Mouse (Mus musculus): ENCODE data around the gene Tmem184b. TPM values are rescaled to one million over a fixed set of nuclear protein-coding genes. Genes with fewer than 3 reads are reported as not detected.

The Tmem184b gene
- total and polyA plus RNA-seq, 3 experiments = 1.9 to 13.8 (median 11.3) TPM

GRCm38 (mm10) chr15:79406564-79406963, 3.2 kb upstream of the Tmem184b start:
- ATAC-seq (ENCODE audit: extremely low read depth, insufficient number of reproducible peaks, low FRiP score, poor library complexity, severe bottlenecking) (no peak), DNase-seq (ENCODE audit: low spot score) (no peak)
- Histone ChIP-seq H3K4me1 (ENCODE audit: insufficient read depth, low read depth, low read length) (peaks cover 31% of the 10 kb centered on the region), H3K4me3 (ENCODE audit: low read depth, low read length) (no peak overlapping the region), H3K36me3 (replicated peaks) (no peaks in the 10 kb centered on the region), H3K27me3 (ENCODE audit: insufficient read depth, low read length) (peaks cover 58% of the 10 kb centered on the region), H3K9me3 (replicated peaks) (no peaks in the 10 kb centered on the region)
- TF ChIP-seq GATA1 (IDR thresholded peaks at IDR 0.05; ENCODE audit: borderline replicate concordance, low read length) (no peak), POLR2AphosphoS5 (IDR thresholded peaks at IDR 0.05; ENCODE audit: insufficient replicate concordance, low read depth, low read length) (no peak), GATA2 (IDR thresholded peaks at IDR 0.05; ENCODE audit: borderline replicate concordance, low read depth, low read length) (no peak), CTCF (IDR thresholded peaks at IDR 0.05; ENCODE audit: low read depth, low read length) (no peak), TAL1 (conservative IDR thresholded peaks at IDR 0.05; ENCODE audit: low read depth, low read length) (no peak)

- peaks cover 36% of the 10 kb centered on the region for H3K4me1 ChIP-seq (ENCODE audit: insufficient read depth, low read depth, low read length)
- no peaks in the 10 kb centered on the region for H3K9me3 ChIP-seq (replicated peaks)
- TF ChIP-seq GATA1 (IDR thresholded peaks at IDR 0.05; ENCODE audit: borderline replicate concordance, low read length) (no peak), CTCF (IDR thresholded peaks at IDR 0.05; ENCODE audit: low read depth, low read length) (no peak), TAL1 (conservative IDR thresholded peaks at IDR 0.05; ENCODE audit: low read depth, low read length) (no peak), GATA2 (IDR thresholded peaks at IDR 0.05; ENCODE audit: borderline replicate concordance, low read depth, low read length) (no peak), POLR2AphosphoS5 (IDR thresholded peaks at IDR 0.05; ENCODE audit: insufficient replicate concordance, low read depth, low read length) (no peak)
- H3K27me3 ChIP-seq (ENCODE audit: insufficient read depth, low read length) = peaks cover 69% of the 10 kb centered on the region
- no peaks in the 10 kb centered on the region for H3K36me3 ChIP-seq (replicated peaks)
- ATAC-seq (ENCODE audit: extremely low read depth, insufficient number of reproducible peaks, low FRiP score, poor library complexity, severe bottlenecking) (no peak), DNase-seq (ENCODE audit: low spot score) (no peak)
- no peak overlapping the region for H3K4me3 ChIP-seq (ENCODE audit: low read depth, low read length)
Observed at GRCm38 (mm10) chr15:79404277-79404676, 908 bp upstream of the Tmem184b start.

- no peak for ATAC-seq (ENCODE audit: extremely low read depth, insufficient number of reproducible peaks, low FRiP score, poor library complexity, severe bottlenecking)
- Histone ChIP-seq H3K4me3 (ENCODE audit: low read depth, low read length) (peak overlapping the region; percentile 79), H3K9me3 (replicated peaks) (no peaks in the 10 kb centered on the region), H3K36me3 (replicated peaks) (no peaks in the 10 kb centered on the region), H3K27me3 (ENCODE audit: insufficient read depth, low read length) (peaks cover 66% of the 10 kb centered on the region), H3K4me1 (ENCODE audit: insufficient read depth, low read depth, low read length) (peaks cover 36% of the 10 kb centered on the region)
- no peak for TF ChIP-seq TAL1 (conservative IDR thresholded peaks at IDR 0.05; ENCODE audit: low read depth, low read length)
- no peak for TF ChIP-seq GATA2 (IDR thresholded peaks at IDR 0.05; ENCODE audit: borderline replicate concordance, low read depth, low read length)
- TF ChIP-seq GATA1 (IDR thresholded peaks at IDR 0.05; ENCODE audit: borderline replicate concordance, low read length) = no peak
- no peak for TF ChIP-seq POLR2AphosphoS5 (IDR thresholded peaks at IDR 0.05; ENCODE audit: insufficient replicate concordance, low read depth, low read length)
- no peak for TF ChIP-seq CTCF (IDR thresholded peaks at IDR 0.05; ENCODE audit: low read depth, low read length)
- no peak for DNase-seq (ENCODE audit: low spot score)
Observed at GRCm38 (mm10) chr15:79403763-79404210, 418 bp upstream of the Tmem184b start.

- Histone ChIP-seq H3K27me3 (ENCODE audit: insufficient read depth, low read length) (peaks cover 59% of the 10 kb centered on the region), H3K4me3 (ENCODE audit: low read depth, low read length) (peak overlapping the region; percentile 79; the same call in 1 of the 2 replicates), H3K4me1 (ENCODE audit: insufficient read depth, low read depth, low read length) (peaks cover 33% of the 10 kb centered on the region), H3K9me3 (replicated peaks) (no peaks in the 10 kb centered on the region), H3K36me3 (replicated peaks) (no peaks in the 10 kb centered on the region)
- DNase-seq (ENCODE audit: low spot score) (no peak), ATAC-seq (ENCODE audit: extremely low read depth, insufficient number of reproducible peaks, low FRiP score, poor library complexity, severe bottlenecking) (no peak)
- TF ChIP-seq TAL1 (conservative IDR thresholded peaks at IDR 0.05; ENCODE audit: low read depth, low read length) (no peak), GATA2 (IDR thresholded peaks at IDR 0.05; ENCODE audit: borderline replicate concordance, low read depth, low read length) (no peak), POLR2AphosphoS5 (IDR thresholded peaks at IDR 0.05; ENCODE audit: insufficient replicate concordance, low read depth, low read length) (no peak), GATA1 (IDR thresholded peaks at IDR 0.05; ENCODE audit: borderline replicate concordance, low read length) (no peak), CTCF (IDR thresholded peaks at IDR 0.05; ENCODE audit: low read depth, low read length) (no peak)
Observed at GRCm38 (mm10) chr15:79402176-79402575, 1.2 kb downstream of the Tmem184b start.

- peaks cover 48% of the 10 kb centered on the region for H3K27me3 ChIP-seq (ENCODE audit: insufficient read depth, low read length)
- no peak overlapping the region for H3K4me3 ChIP-seq (ENCODE audit: low read depth, low read length)
- H3K36me3 ChIP-seq (replicated peaks) = no peaks in the 10 kb centered on the region
- ATAC-seq (ENCODE audit: extremely low read depth, insufficient number of reproducible peaks, low FRiP score, poor library complexity, severe bottlenecking) = no peak
- peaks cover 30% of the 10 kb centered on the region for H3K4me1 ChIP-seq (ENCODE audit: insufficient read depth, low read depth, low read length)
- no peak for DNase-seq (ENCODE audit: low spot score)
- TF ChIP-seq TAL1 (conservative IDR thresholded peaks at IDR 0.05; ENCODE audit: low read depth, low read length) (no peak), CTCF (IDR thresholded peaks at IDR 0.05; ENCODE audit: low read depth, low read length) (no peak), POLR2AphosphoS5 (IDR thresholded peaks at IDR 0.05; ENCODE audit: insufficient replicate concordance, low read depth, low read length) (no peak), GATA2 (IDR thresholded peaks at IDR 0.05; ENCODE audit: borderline replicate concordance, low read depth, low read length) (no peak), GATA1 (IDR thresholded peaks at IDR 0.05; ENCODE audit: borderline replicate concordance, low read length) (no peak)
- H3K9me3 ChIP-seq (replicated peaks) = no peaks in the 10 kb centered on the region
Observed at GRCm38 (mm10) chr15:79400975-79401365, 2.4 kb downstream of the Tmem184b start.

GRCm38 (mm10) chr15:79400134-79400974, 3.0 kb downstream of the Tmem184b start:
- Histone ChIP-seq H3K27me3 (ENCODE audit: insufficient read depth, low read length) (peaks cover 48% of the 10 kb centered on the region), H3K4me1 (ENCODE audit: insufficient read depth, low read depth, low read length) (peaks cover 30% of the 10 kb centered on the region), H3K36me3 (replicated peaks) (no peaks in the 10 kb centered on the region), H3K9me3 (replicated peaks) (no peaks in the 10 kb centered on the region), H3K4me3 (ENCODE audit: low read depth, low read length) (no peak overlapping the region)
- DNase-seq (ENCODE audit: low spot score) = no peak
- TF ChIP-seq TAL1 (conservative IDR thresholded peaks at IDR 0.05; ENCODE audit: low read depth, low read length) (no peak), POLR2AphosphoS5 (IDR thresholded peaks at IDR 0.05; ENCODE audit: insufficient replicate concordance, low read depth, low read length) (no peak), GATA1 (IDR thresholded peaks at IDR 0.05; ENCODE audit: borderline replicate concordance, low read length) (no peak), CTCF (IDR thresholded peaks at IDR 0.05; ENCODE audit: low read depth, low read length) (no peak), GATA2 (IDR thresholded peaks at IDR 0.05; ENCODE audit: borderline replicate concordance, low read depth, low read length) (no peak)
- no peak for ATAC-seq (ENCODE audit: extremely low read depth, insufficient number of reproducible peaks, low FRiP score, poor library complexity, severe bottlenecking)

Measured in G1E (cell line).